Mouse (Mus musculus) midbrain, embryonic 15.5 days (tissue): ENCODE results near the gene 1700013G24Rik. TPM values are rescaled to one million over a fixed set of nuclear protein-coding genes. Genes with fewer than 3 reads are reported as not detected.

Experiments used
- polyA plus RNA-seq: library from polyadenylated mRNA; unstranded; fragments of >200 nt; fragmentation: Nextera tagmentation; extraction: Ambion mirVana; gene quantifications from 2 replicates; pipeline ENCODE4 v1.2.1, GENCODE M21; 2015

The 1700013G24Rik gene
- polyA plus RNA-seq, 1 experiment from 2014 or later = not detected

Other genes starting within 250 kb of the 1700013G24Rik start
- gene Wnt4, start 175.8 kb upstream of the 1700013G24Rik start, polyA plus RNA-seq = 3.4 and 4.8 TPM in 2 replicates
- 902 and 940 TPM in 2 replicates for gene Cdc42, start 95.6 kb upstream of the 1700013G24Rik start, polyA plus RNA-seq
- gene Cela3a, start 43.5 kb upstream of the 1700013G24Rik start, polyA plus RNA-seq = not detected in 2 replicates
- not detected in 2 replicates for gene Cela3b, start 22.7 kb upstream of the 1700013G24Rik start, polyA plus RNA-seq
- 4.0 and 4.1 TPM in 2 replicates for gene Hspg2, start 15.5 kb downstream of the 1700013G24Rik start, polyA plus RNA-seq
- 0.47 TPM in 1 of 2 replicates, not detected in the other for gene Ldlrad2, start 121.3 kb downstream of the 1700013G24Rik start, polyA plus RNA-seq
- gene Usp48, start 140.5 kb downstream of the 1700013G24Rik start, polyA plus RNA-seq = 67.0 and 70.6 TPM in 2 replicates
- gene Rap1gap, start 211.4 kb downstream of the 1700013G24Rik start, polyA plus RNA-seq = 85.7 and 88.1 TPM in 2 replicates